Mouse (Mus musculus) MEL (cell line): Measurements from ENCODE around the gene Cfap58. TPM values are rescaled to one million over a fixed set of nuclear protein-coding genes. Genes with fewer than 3 reads are reported as not detected.

ENCODE experiments used
- DNase-seq: peaks from one replicate; pipeline ENCODE4 v3.0.0; 2011; ENCODE audit warnings: low read depth, low spot score
- H3K27ac ChIP-seq: 2 replicates; pipeline ENCODE4 v1.5.1; 2012; ENCODE audit warnings: low read depth, mild to moderate bottlenecking, control low read depth, low read length, moderate library complexity; ENCODE audit not compliant: control insufficient read depth
- H3K27me3 ChIP-seq, 2 experiments: fragments of 150-350 bp in 1 of 2; sonication (generic) in 1 of 2; 2 replicates each; pipeline ENCODE4 v1.6.1; 2012; ENCODE audit warnings: low read length in 2 of 2, mild to moderate bottlenecking in 2 of 2, improper control_type of control experiment in 1 of 2, moderate library complexity in 1 of 2; ENCODE audit not compliant: insufficient read depth in 2 of 2, control insufficient read depth in 1 of 2
- H3K36me3 ChIP-seq, 2 experiments: 2 replicates each; pipeline ENCODE4 v1.6.1; 2012 to 2014; ENCODE audit warnings: low read length in 2 of 2, improper control_type of control experiment in 1 of 2, inconsistent platforms in 1 of 2, mild to moderate bottlenecking in 1 of 2; ENCODE audit not compliant: insufficient read depth in 2 of 2, control insufficient read depth in 1 of 2
- H3K4me1 ChIP-seq, 2 experiments: fragments of 150-350 bp in 1 of 2; sonication (generic) in 1 of 2; 2 replicates each; pipeline ENCODE4 v1.6.1; 2012; ENCODE audit warnings: low read length in 2 of 2, improper control_type of control experiment in 1 of 2, mild to moderate bottlenecking in 1 of 2; ENCODE audit not compliant: insufficient read depth in 2 of 2, control insufficient read depth in 1 of 2
- H3K4me3 ChIP-seq, 2 experiments: fragments of 150-350 bp in 1 of 2; sonication (generic) in 1 of 2; 2 replicates each; pipeline ENCODE4 v1.5.1; 2012; ENCODE audit warnings: low read depth in 2 of 2, low read length in 2 of 2, mild to moderate bottlenecking in 2 of 2, moderate library complexity in 2 of 2, control low read depth in 1 of 2, improper control_type of control experiment in 1 of 2; ENCODE audit not compliant: control insufficient read depth in 1 of 2, insufficient read depth in 1 of 2
- H3K79me2 ChIP-seq: 2 replicates; pipeline ENCODE4 v1.6.1; 2012; ENCODE audit warnings: mild to moderate bottlenecking, low read length, moderate library complexity; ENCODE audit not compliant: control insufficient read depth, poor library complexity, insufficient read depth
- H3K9ac ChIP-seq: 2 replicates; pipeline ENCODE4 v1.6.1; 2012; ENCODE audit warnings: low read depth, mild to moderate bottlenecking, control low read depth, low read length, moderate library complexity; ENCODE audit not compliant: control insufficient read depth, poor library complexity, severe bottlenecking
- H3K9me3 ChIP-seq: fragments of 150-350 bp; sonication (generic); replicated peaks from 2 replicates; pipeline ENCODE4 v1.6.1; 2012; ENCODE audit warnings: mild to moderate bottlenecking, low read length, improper control_type of control experiment, moderate library complexity; ENCODE audit not compliant: insufficient read depth
- BHLHE40 ChIP-seq: IDR thresholded peaks from 2 replicates; pipeline ENCODE4 v1.6.1; 2012; ENCODE audit warnings: low read depth, mild to moderate bottlenecking, inconsistent platforms, low read length, improper control_type of control experiment, borderline replicate concordance
- CHD1 ChIP-seq: IDR thresholded peaks from 2 replicates; pipeline ENCODE4 v1.6.1; 2012; ENCODE audit warnings: low read depth, mild to moderate bottlenecking, inconsistent platforms, low read length, improper control_type of control experiment
- CTCF ChIP-seq, 3 experiments: IDR thresholded peaks in 2 of 3; conservative IDR thresholded peaks in 1 of 3; 2 replicates each; pipeline ENCODE4 v1.5.1; 2011 to 2012; ENCODE audit warnings: low read length in 3 of 3, low read depth in 2 of 3, mild to moderate bottlenecking in 2 of 3, improper control_type of control experiment in 1 of 3, inconsistent platforms in 1 of 3, mixed read lengths in 1 of 3, moderate library complexity in 1 of 3; ENCODE audit not compliant: control insufficient read depth in 1 of 3, insufficient read depth in 1 of 3, poor library complexity in 1 of 3, severe bottlenecking in 1 of 3
- E2F4 ChIP-seq: IDR thresholded peaks from 2 replicates; pipeline ENCODE4 v1.6.1; 2011; ENCODE audit warnings: low read depth, low read length, improper control_type of control experiment, borderline replicate concordance
- KAT2A ChIP-seq: conservative IDR thresholded peaks from 2 replicates; pipeline ENCODE4 v1.6.1; 2012; ENCODE audit warnings: low read depth, low read length, improper control_type of control experiment, inconsistent platforms
- MAX ChIP-seq: IDR thresholded peaks from 2 replicates; pipeline ENCODE4 v1.6.1; 2011; ENCODE audit warnings: low read length, improper control_type of control experiment
- MAZ ChIP-seq: IDR thresholded peaks from 2 replicates; pipeline ENCODE4 v1.6.1; 2012; ENCODE audit warnings: low read depth, mild to moderate bottlenecking, inconsistent platforms, low read length, improper control_type of control experiment
- MEF2A ChIP-seq: IDR thresholded peaks from 2 replicates; pipeline ENCODE4 v1.6.1; 2014; ENCODE audit warnings: low read depth, mild to moderate bottlenecking, inconsistent platforms, low read length, improper control_type of control experiment; ENCODE audit not compliant: poor library complexity, insufficient replicate concordance, severe bottlenecking; ENCODE audit errors: extremely low read depth
- POLR2AphosphoS2 ChIP-seq: IDR thresholded peaks from 2 replicates; pipeline ENCODE4 v1.6.1; 2011; ENCODE audit warnings: low read length, improper control_type of control experiment
- POLR2AphosphoS5 ChIP-seq: IDR thresholded peaks from 2 replicates; pipeline ENCODE4 v1.6.1; 2012; ENCODE audit warnings: low read depth, borderline replicate concordance, mild to moderate bottlenecking, inconsistent platforms, low read length, moderate library complexity, mixed read lengths
- RAD21 ChIP-seq: IDR thresholded peaks from 2 replicates; pipeline ENCODE4 v1.6.1; 2011; ENCODE audit warnings: mild to moderate bottlenecking, low read depth, low read length, improper control_type of control experiment
- SIN3A ChIP-seq: IDR thresholded peaks from 2 replicates; pipeline ENCODE4 v1.6.1; 2012; ENCODE audit warnings: low read length, improper control_type of control experiment, inconsistent platforms
- UBTF ChIP-seq: IDR thresholded peaks from 2 replicates; pipeline ENCODE4 v1.6.1; 2012; ENCODE audit warnings: low read depth, mild to moderate bottlenecking, inconsistent platforms, low read length, improper control_type of control experiment, moderate library complexity, borderline replicate concordance; ENCODE audit not compliant: insufficient read depth
- USF1 ChIP-seq: IDR thresholded peaks from 2 replicates; pipeline ENCODE4 v1.6.1; 2014; ENCODE audit warnings: low read depth, mild to moderate bottlenecking, inconsistent platforms, low read length, improper control_type of control experiment, moderate library complexity
- ZMIZ1 ChIP-seq: IDR thresholded peaks from 2 replicates; pipeline ENCODE4 v1.6.1; 2012; ENCODE audit warnings: low read depth, mild to moderate bottlenecking, inconsistent platforms, low read length, improper control_type of control experiment, moderate library complexity
- ZNF384 ChIP-seq: IDR thresholded peaks from 2 replicates; pipeline ENCODE4 v1.6.1; 2012; ENCODE audit warnings: low read depth, mild to moderate bottlenecking, inconsistent platforms, low read length, improper control_type of control experiment
- polyA plus RNA-seq, 2 experiments: library from polyadenylated mRNA; stranded (reverse) in 1 of 2; unstranded in 1 of 2; fragments of >175 nt in 1 of 2; fragments of >200 nt in 1 of 2; gene quantifications; 2 replicates each; pipeline versions ENCODE4 v1.2.1 to v1.2.4; 2012; ENCODE audit warnings: low replicate concordance in 2 of 2, low read depth in 1 of 2; ENCODE audit not compliant: insufficient read length in 2 of 2, insufficient read depth in 1 of 2, missing spikeins in 1 of 2
- total RNA-seq: library from RNA; depleted of rRNA; stranded (reverse); fragments of 300-350 nt; gene quantifications from 2 replicates; pipeline ENCODE4 v1.2.3, GENCODE M21; 2012

Cfap58 gene
- total and polyA plus RNA-seq, 3 experiments: not detected

DNA sequence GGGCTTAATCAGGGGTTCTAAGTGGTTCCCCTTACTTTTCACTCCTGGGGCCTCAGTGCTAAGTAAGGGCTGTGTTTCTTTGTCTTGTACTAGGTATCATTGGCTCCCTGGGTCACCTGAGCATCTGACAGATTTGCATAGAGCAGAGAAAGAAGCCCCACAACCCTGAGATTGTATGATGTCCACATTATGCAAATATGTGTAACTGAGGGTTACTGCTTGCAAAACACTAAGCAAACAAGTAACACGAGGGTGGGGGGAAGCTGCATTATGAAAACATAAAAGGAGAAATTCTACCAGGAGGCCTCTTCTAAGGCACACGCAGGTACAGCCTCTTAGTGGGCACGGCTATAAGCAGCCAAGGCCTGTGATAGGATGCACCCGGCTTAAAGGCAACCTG lies 22.2 kb upstream of the Cfap58 start:
- peaks cover 8 to 28% of the 10 kb centered on the region in 2 experiments for H3K4me1 ChIP-seq
- TF ChIP-seq CTCF (IDR thresholded peaks at IDR 0.05 in 2 of 3, conservative IDR thresholded peaks at IDR 0.05 in 1 of 3; ENCODE audit: control insufficient read depth in 1 of 3, insufficient read depth in 1 of 3, low read depth in 2 of 3, low read length in 3 of 3, poor library complexity in 1 of 3, severe bottlenecking in 1 of 3) (no peak), SIN3A (no peak), RAD21 (no peak)
- H3K9ac ChIP-seq: no peak overlapping the region
- H3K4me3 ChIP-seq: no peak overlapping the region
- H3K36me3 ChIP-seq: peaks cover 0 to 23% of the 10 kb centered on the region in 2 experiments; a peak in 3 of 4 replicates
- no peak overlapping the region for H3K27ac ChIP-seq
- H3K27me3 ChIP-seq: no peaks in the 10 kb centered on the region
- no peaks in the 10 kb centered on the region for H3K9me3 ChIP-seq
- DNase-seq: peak; percentile 8
- peaks cover 34% of the 10 kb centered on the region for H3K79me2 ChIP-seq

DNA sequence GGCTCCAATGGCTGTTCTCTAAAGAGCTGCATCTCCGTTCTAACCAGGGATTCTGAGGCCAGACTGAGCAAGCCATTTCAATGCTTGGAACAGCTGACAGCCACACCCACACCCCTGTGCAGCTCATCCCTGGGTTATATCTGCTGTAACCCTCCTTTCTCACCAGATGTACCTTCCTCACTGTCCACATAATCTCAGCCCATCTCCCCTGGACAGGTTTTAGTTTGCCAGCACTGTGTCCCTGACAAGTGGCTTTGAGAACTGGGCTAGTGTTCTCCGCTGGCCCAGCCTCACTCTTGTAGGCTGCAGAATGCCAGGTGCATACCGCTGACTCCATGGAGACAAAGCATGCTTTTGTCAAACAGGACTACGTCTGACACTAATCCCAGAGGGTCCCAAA lies 20.1 kb upstream of the Cfap58 start:
- Histone ChIP-seq H3K27ac (no peak overlapping the region), H3K36me3 (peaks cover 0 to 14% of the 10 kb centered on the region in 2 experiments; a peak in 3 of 4 replicates), H3K4me3 (peak overlapping the region; percentile 58 to 98), H3K9ac (peak overlapping the region; percentile 97), H3K79me2 (peaks cover 34% of the 10 kb centered on the region), H3K4me1 (peaks cover 3 to 20% of the 10 kb centered on the region in 2 experiments), H3K27me3 (no peaks in the 10 kb centered on the region), H3K9me3 (no peaks in the 10 kb centered on the region)
- peak; percentile 35 for DNase-seq
- no peak for TF ChIP-seq MAX
- no peak for TF ChIP-seq ZNF384
- TF ChIP-seq KAT2A: no peak
- TF ChIP-seq UBTF: no peak
- no peak for TF ChIP-seq USF1
- TF ChIP-seq E2F4: no peak
- no peak for TF ChIP-seq ZMIZ1
- TF ChIP-seq POLR2AphosphoS5: no peak
- no peak for TF ChIP-seq CHD1
- TF ChIP-seq POLR2AphosphoS2: no peak
- no peak for TF ChIP-seq SIN3A
- no peak for TF ChIP-seq BHLHE40
- TF ChIP-seq MEF2A: no peak
- TF ChIP-seq MAZ: no peak
